Mouse (Mus musculus): ENCODE measurements around the gene Zfp94. TPM values are rescaled to one million over a fixed set of nuclear protein-coding genes. Genes with fewer than 3 reads are reported as not detected.

The Zfp94 gene
- polyA plus RNA-seq, 1 experiment from 2014 or later, result 10.4 TPM

GRCm38 (mm10) chr7:24300771-24301282 is 15.6 kb downstream of the Zfp94 start, which contains the start of gene Zfp61:
TSS of gene Zfp61 (minus strand) at chr7:24301232.
- peak within 1 kb of the TSS; percentile 43; the same call in 1 of the 2 replicates for H3K9ac ChIP-seq
- under 1% methylated on average over 13 of the region's 13 CpGs for WGBS
- H3K27me3 ChIP-seq, result no peaks in the 10 kb centered on the region
- H3K9me3 ChIP-seq, result no peaks in the 10 kb centered on the region
- peak within 1 kb of the TSS; percentile 91 for H3K4me2 ChIP-seq
- peaks cover 22% of the 10 kb centered on the region for H3K4me1 ChIP-seq
- peak; percentile 72; the same call in 1 of the 2 replicates for ATAC-seq (ENCODE audit: borderline replicate concordance, extremely low read depth, low FRiP score, low TSS enrichment)
- H3K36me3 ChIP-seq, result peaks cover 31% of the 10 kb centered on the region
- peak within 1 kb of the TSS; percentile 92 for H3K27ac ChIP-seq
- H3K4me3 ChIP-seq, result peak within 1 kb of the TSS; percentile 67

- H3K27me3 ChIP-seq, result no peaks in the 10 kb centered on the region
- H3K4me3 ChIP-seq, result peak overlapping the region; percentile 67
- H3K36me3 ChIP-seq, result peaks cover 37% of the 10 kb centered on the region
- H3K4me2 ChIP-seq, result peak overlapping the region; percentile 91
- H3K9me3 ChIP-seq, result no peaks in the 10 kb centered on the region
- peaks cover 22% of the 10 kb centered on the region for H3K4me1 ChIP-seq
- peak overlapping the region; percentile 92 for H3K27ac ChIP-seq
- 1% methylated on average over 18 of the region's 18 CpGs for WGBS
- ATAC-seq (ENCODE audit: borderline replicate concordance, extremely low read depth, low FRiP score, low TSS enrichment), result peak; percentile 3; the same call in 1 of the 2 replicates
- H3K9ac ChIP-seq, result peak overlapping the region; percentile 43
Observed at GRCm38 (mm10) chr7:24299823-24300481, 16.5 kb downstream of the Zfp94 start.

GRCm38 (mm10) chr7:24298973-24299708 is 17.3 kb downstream of the Zfp94 start:
- Histone ChIP-seq H3K4me3 (peak overlapping the region; percentile 67), H3K9ac (peak overlapping the region; percentile 74), H3K27ac (peak overlapping the region; percentile 92), H3K4me1 (peaks cover 22% of the 10 kb centered on the region), H3K9me3 (no peaks in the 10 kb centered on the region), H3K4me2 (peak overlapping the region; percentile 91), H3K27me3 (no peaks in the 10 kb centered on the region), H3K36me3 (peaks cover 46% of the 10 kb centered on the region)
- peak; percentile 89 for ATAC-seq (ENCODE audit: borderline replicate concordance, extremely low read depth, low FRiP score, low TSS enrichment)
- WGBS, result under 1% methylated on average over 46 of the region's 47 CpGs

GRCm38 (mm10) chr7:24298635-24298972 is 17.9 kb downstream of the Zfp94 start:
- Histone ChIP-seq H3K4me2 (peak overlapping the region; percentile 91), H3K4me3 (peak overlapping the region; percentile 67), H3K27me3 (no peaks in the 10 kb centered on the region), H3K27ac (peak overlapping the region; percentile 92), H3K9me3 (no peaks in the 10 kb centered on the region), H3K36me3 (peaks cover 49% of the 10 kb centered on the region), H3K4me1 (peaks cover 22% of the 10 kb centered on the region), H3K9ac (peak overlapping the region; percentile 74)
- 3% methylated on average over 12 of the region's 12 CpGs for WGBS
- no peak for ATAC-seq (ENCODE audit: borderline replicate concordance, extremely low read depth, low FRiP score, low TSS enrichment)

- ATAC-seq (ENCODE audit: borderline replicate concordance, extremely low read depth, low FRiP score, low TSS enrichment), result no peak
- Histone ChIP-seq H3K9ac (0 out of 2 replicates have a peak overlapping the region, but pooled peaks have one; percentile 74), H3K36me3 (peaks cover 51% of the 10 kb centered on the region), H3K4me2 (peak overlapping the region; percentile 91), H3K27ac (no peak overlapping the region), H3K4me1 (peaks cover 22% of the 10 kb centered on the region), H3K4me3 (peak overlapping the region; percentile 67; the same call in 1 of the 2 replicates), H3K27me3 (no peaks in the 10 kb centered on the region), H3K9me3 (no peaks in the 10 kb centered on the region)
- 89% methylated on average over 15 of the region's 15 CpGs for WGBS
Observed at GRCm38 (mm10) chr7:24297361-24298095, 18.9 kb downstream of the Zfp94 start.

- Histone ChIP-seq H3K27me3 (no peaks in the 10 kb centered on the region), H3K4me2 (no peak overlapping the region), H3K4me3 (no peak overlapping the region), H3K9me3 (no peaks in the 10 kb centered on the region), H3K36me3 (peaks cover 55% of the 10 kb centered on the region), H3K4me1 (peaks cover 22% of the 10 kb centered on the region), H3K9ac (no peak overlapping the region), H3K27ac (no peak overlapping the region)
- no peak for ATAC-seq (ENCODE audit: borderline replicate concordance, extremely low read depth, low FRiP score, low TSS enrichment)
- 92% methylated on average over 7 of the region's 7 CpGs for WGBS
Observed at GRCm38 (mm10) chr7:24296386-24296785, 20.1 kb downstream of the Zfp94 start.

GRCm38 (mm10) chr7:24295376-24295775 is 21.1 kb downstream of the Zfp94 start:
- Histone ChIP-seq H3K4me3 (no peak overlapping the region), H3K4me2 (no peak overlapping the region), H3K4me1 (peaks cover 15% of the 10 kb centered on the region), H3K36me3 (peaks cover 65% of the 10 kb centered on the region), H3K9me3 (no peaks in the 10 kb centered on the region), H3K9ac (no peak overlapping the region), H3K27ac (no peak overlapping the region), H3K27me3 (no peaks in the 10 kb centered on the region)
- ATAC-seq (ENCODE audit: borderline replicate concordance, extremely low read depth, low FRiP score, low TSS enrichment), result no peak
- 97% methylated on average over 7 of the region's 7 CpGs for WGBS

- no peaks in the 10 kb centered on the region for H3K27me3 ChIP-seq
- no peak for ATAC-seq (ENCODE audit: borderline replicate concordance, extremely low read depth, low FRiP score, low TSS enrichment)
- H3K4me3 ChIP-seq, result no peak overlapping the region
- H3K27ac ChIP-seq, result no peak overlapping the region
- peaks cover 9% of the 10 kb centered on the region for H3K4me1 ChIP-seq
- WGBS, result 98% methylated on average over 4 of the region's 4 CpGs
- no peak overlapping the region for H3K9ac ChIP-seq
- peaks cover 71% of the 10 kb centered on the region for H3K36me3 ChIP-seq
- no peak overlapping the region for H3K4me2 ChIP-seq
- no peaks in the 10 kb centered on the region for H3K9me3 ChIP-seq
Observed at GRCm38 (mm10) chr7:24294763-24295162, 21.7 kb downstream of the Zfp94 start.

- Histone ChIP-seq H3K4me3 (no peak overlapping the region), H3K36me3 (peaks cover 77% of the 10 kb centered on the region), H3K4me1 (peaks cover 7% of the 10 kb centered on the region), H3K9me3 (no peaks in the 10 kb centered on the region), H3K27me3 (no peaks in the 10 kb centered on the region), H3K9ac (no peak overlapping the region), H3K4me2 (no peak overlapping the region), H3K27ac (no peak overlapping the region)
- ATAC-seq (ENCODE audit: borderline replicate concordance, extremely low read depth, low FRiP score, low TSS enrichment), result no peak
- 73% methylated on average over 12 of the region's 12 CpGs for WGBS
Observed at GRCm38 (mm10) chr7:24293061-24293851, 23.2 kb downstream of the Zfp94 start.

GRCm38 (mm10) chr7:24291387-24292090 is 24.9 kb downstream of the Zfp94 start:
- Histone ChIP-seq H3K27ac (no peak overlapping the region), H3K9ac (no peak overlapping the region), H3K4me2 (no peak overlapping the region), H3K4me1 (no peaks in the 10 kb centered on the region), H3K4me3 (no peak overlapping the region), H3K27me3 (no peaks in the 10 kb centered on the region), H3K36me3 (peaks cover 71% of the 10 kb centered on the region), H3K9me3 (no peaks in the 10 kb centered on the region)
- no peak for ATAC-seq (ENCODE audit: borderline replicate concordance, extremely low read depth, low FRiP score, low TSS enrichment)
- WGBS, result 83% methylated on average over 27 of the region's 27 CpGs

All from lung, embryonic 15.5 days (tissue).